Mouse (Mus musculus) heart, adult 2 months (tissue): ENCODE data around the gene 4932438H23Rik.

Experiments
- CTCF ChIP-seq: fragments of 200-600 bp; IDR thresholded peaks from 2 replicates; pipeline ENCODE4 v1.8.1; 2022; ENCODE audit warnings: antibody characterized with exemption, mild to moderate bottlenecking, moderate library complexity
- EP300 ChIP-seq: fragments of 200-500 bp; IDR thresholded peaks from 2 replicates; pipeline ENCODE4 v1.6.1; 2011; ENCODE audit warnings: low read depth, low read length, control low read depth; ENCODE audit not compliant: insufficient read depth
- POLR2A ChIP-seq: fragments of 200-500 bp; IDR thresholded peaks from 2 replicates; pipeline ENCODE4 v1.6.1; 2011; ENCODE audit warnings: mild to moderate bottlenecking, low read depth, low read length, control low read depth; ENCODE audit not compliant: insufficient read depth

- TF ChIP-seq CTCF (no peak), EP300 (no peak), POLR2A (no peak)
Measured at GRCm38 (mm10) chr16:91140991-91141630, 46.2 kb upstream of the 4932438H23Rik start.
